Mouse (Mus musculus): Measurements from ENCODE around the gene Barhl2. TPM values are rescaled to one million over a fixed set of nuclear protein-coding genes. Genes with fewer than 3 reads are reported as not detected.

Gene Barhl2
- total RNA-seq, 1 experiment from 2014 or later, result not detected

DNA sequence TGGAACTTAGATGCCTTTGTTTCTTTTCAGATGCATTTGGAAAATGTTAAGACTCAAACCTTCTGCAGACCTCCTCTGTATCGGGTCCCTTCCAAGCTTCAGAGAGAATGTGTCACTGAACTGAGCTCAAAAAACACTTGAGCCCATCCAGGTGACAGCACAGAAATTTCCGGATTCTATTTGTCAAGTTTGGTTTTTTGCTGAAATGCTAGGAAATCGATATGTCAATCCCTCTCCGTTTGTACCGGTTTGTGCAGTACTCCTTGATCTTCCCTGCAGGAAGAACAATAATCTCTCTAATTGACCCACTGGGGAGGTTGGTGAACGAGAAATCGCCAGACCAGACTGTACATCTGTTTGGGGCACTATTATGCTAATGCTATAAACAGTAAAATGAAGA, 2.0 kb downstream of the Barhl2 start:
- ATAC-seq (replicated peaks; ENCODE audit: insufficient number of reproducible peaks, low FRiP score, low TSS enrichment, poor library complexity, severe bottlenecking), result no peak

DNA sequence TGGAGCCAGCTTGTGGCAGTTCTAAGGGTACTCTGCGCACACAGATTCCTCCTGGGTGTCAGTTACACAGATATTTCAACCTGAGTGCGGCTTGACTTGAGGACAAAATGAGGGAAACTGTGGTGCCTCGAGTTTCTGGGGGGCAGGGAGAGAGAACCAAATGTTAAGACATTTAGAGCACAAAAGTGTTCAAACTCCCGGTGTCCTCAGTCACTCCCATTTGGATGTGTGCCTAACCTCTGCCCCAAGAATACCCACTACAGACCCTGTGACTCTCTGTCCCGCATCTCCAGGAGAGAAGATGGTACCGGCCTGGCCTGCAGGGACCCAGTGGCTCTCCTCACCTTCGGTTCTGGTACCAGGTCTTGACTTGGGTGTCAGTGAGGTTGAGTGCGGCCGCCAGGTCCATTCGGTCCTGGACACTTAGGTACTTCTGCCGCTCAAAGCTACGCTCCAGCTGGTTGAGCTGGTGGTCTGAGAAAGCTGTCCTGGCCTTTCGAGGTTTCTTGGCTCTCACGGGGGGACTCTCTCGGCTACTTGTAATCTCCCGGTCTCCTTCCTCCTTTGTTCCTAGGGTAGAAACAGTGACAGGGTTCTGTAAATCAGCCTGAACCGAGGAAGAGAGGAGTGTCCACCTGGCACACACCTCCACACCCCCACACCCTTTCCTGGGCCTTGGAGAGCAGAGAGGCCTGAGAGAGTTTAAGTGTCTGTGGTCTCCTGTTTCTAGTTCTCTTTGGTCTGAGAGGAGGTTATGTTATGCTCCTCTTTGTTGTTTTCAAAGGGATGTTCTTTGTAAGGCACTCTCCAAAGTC, 2.7 kb downstream of the Barhl2 start:
- no peak for ATAC-seq (replicated peaks; ENCODE audit: insufficient number of reproducible peaks, low FRiP score, low TSS enrichment, poor library complexity, severe bottlenecking)

DNA sequence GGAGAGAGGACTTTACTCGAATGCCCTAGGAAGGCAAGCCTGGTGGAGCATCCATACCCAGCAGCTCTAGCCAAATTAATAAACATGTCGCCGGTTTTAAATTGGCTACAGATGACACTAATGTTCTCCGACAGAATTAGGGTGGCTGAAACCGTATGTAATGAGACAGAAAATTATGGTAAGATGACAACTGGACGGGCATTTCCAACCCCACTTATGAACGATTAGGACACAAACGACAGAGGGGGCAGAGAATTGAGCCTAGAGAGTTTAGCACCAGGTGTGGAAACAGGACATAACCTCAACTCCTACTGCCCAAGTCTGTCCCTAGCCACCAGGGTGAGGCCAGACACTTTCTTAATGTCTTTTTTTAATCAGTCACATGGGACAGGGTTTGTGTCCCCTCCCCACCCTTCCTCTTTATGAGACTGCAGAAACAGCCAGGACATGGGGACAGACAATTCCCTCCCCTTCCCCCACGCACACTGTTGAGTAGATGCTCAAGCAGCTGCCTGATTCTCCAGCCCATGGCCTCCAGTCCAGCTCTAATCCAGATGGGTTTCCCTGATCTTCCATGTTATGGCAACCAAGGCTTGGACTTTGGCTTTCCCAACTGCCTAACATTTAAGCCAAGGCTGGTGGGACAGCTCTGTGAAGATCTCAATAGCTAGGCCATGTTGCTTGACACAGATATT, 3.4 kb downstream of the Barhl2 start:
- no peak for ATAC-seq (replicated peaks; ENCODE audit: insufficient number of reproducible peaks, low FRiP score, low TSS enrichment, poor library complexity, severe bottlenecking)

DNA sequence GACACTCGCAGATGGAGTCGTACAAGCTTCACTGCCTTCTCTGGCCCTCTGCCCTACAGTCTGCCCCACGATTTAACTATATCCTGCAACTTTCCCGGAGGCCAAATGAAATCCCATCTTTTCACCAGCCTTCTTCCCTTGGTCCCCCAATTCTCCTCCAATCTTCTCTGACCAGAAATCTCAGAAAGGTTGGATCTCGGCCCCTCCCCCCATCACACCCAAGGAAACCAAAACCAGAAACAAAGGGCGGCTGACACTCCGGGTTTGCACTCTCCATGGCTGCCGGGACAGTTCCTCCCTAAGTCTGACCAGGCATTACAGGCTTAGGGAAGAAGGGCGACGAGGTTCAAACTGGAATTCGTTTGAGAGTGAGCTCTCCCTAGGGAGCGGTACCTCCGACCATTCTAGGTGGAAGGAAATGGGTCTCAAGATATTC, 4.1 kb downstream of the Barhl2 start:
- ATAC-seq (replicated peaks; ENCODE audit: insufficient number of reproducible peaks, low FRiP score, low TSS enrichment, poor library complexity, severe bottlenecking), result no peak

DNA sequence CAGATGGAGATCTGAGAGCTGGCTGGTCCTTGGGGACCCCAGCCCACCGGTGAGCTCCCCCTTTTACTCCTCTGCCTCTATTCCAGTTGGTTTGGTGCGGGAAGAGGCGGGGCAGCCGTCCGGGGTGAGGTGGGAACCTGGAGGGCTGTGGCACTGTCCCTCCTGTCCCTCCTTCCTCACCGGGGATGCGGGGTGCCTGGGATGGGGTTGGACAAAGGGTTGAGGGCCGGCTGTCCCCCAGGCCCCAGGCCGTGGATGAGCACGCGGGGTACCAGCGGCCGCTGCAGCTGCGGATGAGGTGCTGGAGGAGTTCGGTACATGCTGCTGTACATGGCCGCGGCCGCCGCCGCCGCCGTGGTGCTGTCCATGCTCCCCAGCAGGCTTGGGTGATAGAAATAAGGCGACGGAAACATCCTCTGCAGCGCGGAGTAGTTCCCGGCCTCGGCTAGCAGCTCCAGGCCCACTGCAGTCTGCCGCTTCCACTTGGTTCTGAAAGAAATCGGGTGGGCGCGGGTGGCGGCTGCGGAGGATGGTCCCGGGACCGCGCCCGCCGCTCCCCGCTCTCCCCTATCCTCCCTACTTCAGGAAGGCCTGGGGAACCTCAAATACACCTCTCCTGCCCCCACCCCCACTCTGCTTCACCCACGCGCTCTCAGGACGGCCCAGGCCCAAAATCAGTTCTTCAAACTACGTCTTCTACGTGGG, 4.6 kb downstream of the Barhl2 start:
- no peak for ATAC-seq (replicated peaks; ENCODE audit: insufficient number of reproducible peaks, low FRiP score, low TSS enrichment, poor library complexity, severe bottlenecking)

DNA sequence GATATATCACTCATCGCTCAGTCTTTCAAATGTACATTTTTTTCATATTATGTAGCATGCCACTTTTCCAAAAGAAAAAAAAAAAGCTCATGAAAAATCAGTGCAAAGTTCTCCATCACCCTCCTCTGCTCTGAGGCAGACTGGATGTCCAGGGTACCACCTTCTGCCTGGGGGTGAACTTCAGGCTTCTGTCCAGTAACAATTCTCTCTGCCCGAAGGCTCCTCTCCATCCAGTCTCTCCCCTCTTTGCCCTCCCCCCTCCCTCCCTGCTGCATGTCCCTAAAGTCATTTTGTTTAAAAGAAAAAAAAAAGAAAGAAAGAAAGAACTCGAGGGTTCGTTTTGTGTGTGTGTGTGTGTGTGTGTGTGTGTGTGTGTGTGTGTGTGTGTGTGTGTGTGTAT, 5.3 kb downstream of the Barhl2 start:
- ATAC-seq (replicated peaks; ENCODE audit: insufficient number of reproducible peaks, low FRiP score, low TSS enrichment, poor library complexity, severe bottlenecking), result no peak

DNA sequence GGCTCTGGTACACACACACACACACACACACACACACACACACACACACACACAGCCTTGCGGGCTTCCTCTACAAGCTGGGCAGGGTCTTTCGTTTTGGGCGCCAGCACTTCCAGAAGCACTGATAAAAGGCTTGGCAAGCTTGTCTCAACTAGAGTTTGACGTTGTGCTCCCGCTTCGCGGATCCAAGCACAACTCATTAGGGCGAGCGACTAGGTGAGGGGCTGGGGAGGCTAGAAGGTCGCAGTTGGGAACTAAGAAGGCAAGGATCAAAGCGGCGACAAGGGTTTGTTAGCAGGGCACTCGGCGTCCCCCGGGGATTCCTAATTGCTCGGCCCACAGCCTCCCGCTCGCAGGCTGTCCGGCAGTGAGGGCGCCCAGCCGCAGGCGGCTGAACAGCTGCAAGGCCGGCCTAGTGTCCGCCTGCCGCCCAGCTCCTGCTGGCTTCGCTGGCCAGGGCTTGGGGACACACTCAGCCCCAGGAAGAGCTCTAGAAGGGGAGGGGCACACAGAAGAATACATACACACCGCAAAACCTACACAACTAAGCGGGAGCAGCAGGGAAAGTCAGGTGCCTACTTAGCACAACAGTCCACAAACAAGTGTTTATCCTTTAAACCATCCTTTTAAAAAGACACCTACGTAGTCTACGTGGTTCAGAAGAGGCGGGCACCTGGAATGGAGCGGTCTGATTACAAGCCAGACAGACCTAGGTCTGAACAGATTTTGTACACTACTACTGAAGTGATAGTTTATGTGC, 6.1 kb downstream of the Barhl2 start:
- no peak for ATAC-seq (replicated peaks; ENCODE audit: insufficient number of reproducible peaks, low FRiP score, low TSS enrichment, poor library complexity, severe bottlenecking)

DNA sequence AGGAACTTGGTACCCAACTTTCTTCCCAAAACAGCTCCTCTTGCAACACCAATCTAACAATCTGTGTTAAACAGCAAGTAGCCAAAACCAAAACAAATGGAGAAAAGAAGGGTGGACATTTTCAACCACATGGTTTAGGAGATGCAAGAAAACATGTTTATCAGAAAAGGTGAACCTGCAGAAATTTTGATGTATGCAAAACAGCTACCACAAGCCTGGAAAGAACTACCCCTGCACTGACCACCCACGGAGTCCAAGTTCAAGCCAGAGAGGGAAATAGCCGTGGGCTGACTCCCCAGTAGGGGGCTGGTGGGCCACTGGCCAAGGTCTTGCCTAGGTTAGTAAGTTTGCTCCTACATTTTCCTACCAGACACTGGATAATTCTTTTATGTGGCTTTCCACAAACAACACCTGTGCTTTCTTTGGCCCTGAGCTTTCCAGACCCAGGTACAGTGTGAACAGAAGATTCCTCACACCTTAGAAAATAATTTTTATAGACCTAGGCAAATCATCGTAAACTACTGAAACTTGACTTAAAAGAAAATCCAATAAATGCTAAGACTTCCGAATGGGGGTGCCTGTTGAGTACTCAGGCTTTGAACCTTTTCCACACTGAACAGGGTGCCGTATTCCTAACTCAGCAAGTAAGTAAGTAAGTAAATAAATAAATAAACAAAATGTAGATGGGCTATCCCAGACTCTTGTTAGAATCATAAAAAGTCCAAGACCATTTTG, 7.4 kb downstream of the Barhl2 start:
- ATAC-seq (replicated peaks; ENCODE audit: insufficient number of reproducible peaks, low FRiP score, low TSS enrichment, poor library complexity, severe bottlenecking), result no peak

DNA sequence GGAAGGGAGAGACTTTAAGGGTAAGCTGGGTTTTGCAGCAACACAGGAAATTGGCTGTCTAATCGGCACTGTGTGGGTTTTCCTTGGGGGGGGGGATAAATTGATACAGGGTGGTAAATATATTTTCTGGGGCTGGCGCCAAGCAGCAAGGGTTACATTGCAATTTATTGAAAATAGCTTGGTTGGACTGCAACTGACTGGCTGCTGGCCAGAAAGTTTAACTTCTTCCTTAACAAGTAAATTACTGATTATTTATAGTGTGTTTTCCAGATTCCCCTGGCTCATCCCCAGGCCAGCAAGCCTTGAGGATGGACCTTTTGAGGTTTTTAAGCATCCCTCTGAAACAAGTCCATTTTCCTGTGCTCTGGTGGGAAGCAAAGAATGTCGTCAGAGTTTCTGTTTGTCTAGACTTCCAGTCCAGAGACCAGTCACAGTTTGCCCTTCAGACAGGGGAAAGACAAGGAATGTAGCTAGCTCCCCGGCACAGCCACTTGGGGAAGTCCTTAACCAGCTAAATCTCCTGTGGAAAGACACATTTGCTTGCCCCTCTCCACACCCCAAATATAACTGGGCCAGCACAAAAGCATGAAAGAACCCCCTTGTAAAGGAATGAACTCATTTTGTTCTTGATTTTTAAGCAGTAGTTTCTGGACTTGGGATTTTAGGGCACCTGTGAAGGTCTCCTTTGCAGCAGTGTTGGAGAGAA, 8.1 kb downstream of the Barhl2 start:
- no peak for ATAC-seq (replicated peaks; ENCODE audit: insufficient number of reproducible peaks, low FRiP score, low TSS enrichment, poor library complexity, severe bottlenecking)

DNA sequence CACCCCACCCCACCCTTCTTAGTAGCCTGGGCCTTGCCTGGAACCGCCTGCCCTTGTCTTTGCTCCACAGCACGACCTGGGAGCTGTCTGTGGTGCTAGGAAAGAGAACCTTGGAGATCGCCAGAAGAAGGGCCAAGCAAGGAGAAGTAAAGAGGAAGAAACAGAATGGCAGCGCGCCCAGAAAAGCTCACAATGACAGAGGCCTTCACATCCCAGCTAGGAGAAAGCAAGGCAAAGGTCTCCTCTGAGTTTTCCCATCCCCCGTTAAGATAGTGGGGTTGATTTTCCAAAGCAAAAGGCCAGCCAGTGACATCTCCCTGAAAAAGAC, 9.2 kb downstream of the Barhl2 start:
- ATAC-seq (replicated peaks; ENCODE audit: insufficient number of reproducible peaks, low FRiP score, low TSS enrichment, poor library complexity, severe bottlenecking), result no peak

DNA sequence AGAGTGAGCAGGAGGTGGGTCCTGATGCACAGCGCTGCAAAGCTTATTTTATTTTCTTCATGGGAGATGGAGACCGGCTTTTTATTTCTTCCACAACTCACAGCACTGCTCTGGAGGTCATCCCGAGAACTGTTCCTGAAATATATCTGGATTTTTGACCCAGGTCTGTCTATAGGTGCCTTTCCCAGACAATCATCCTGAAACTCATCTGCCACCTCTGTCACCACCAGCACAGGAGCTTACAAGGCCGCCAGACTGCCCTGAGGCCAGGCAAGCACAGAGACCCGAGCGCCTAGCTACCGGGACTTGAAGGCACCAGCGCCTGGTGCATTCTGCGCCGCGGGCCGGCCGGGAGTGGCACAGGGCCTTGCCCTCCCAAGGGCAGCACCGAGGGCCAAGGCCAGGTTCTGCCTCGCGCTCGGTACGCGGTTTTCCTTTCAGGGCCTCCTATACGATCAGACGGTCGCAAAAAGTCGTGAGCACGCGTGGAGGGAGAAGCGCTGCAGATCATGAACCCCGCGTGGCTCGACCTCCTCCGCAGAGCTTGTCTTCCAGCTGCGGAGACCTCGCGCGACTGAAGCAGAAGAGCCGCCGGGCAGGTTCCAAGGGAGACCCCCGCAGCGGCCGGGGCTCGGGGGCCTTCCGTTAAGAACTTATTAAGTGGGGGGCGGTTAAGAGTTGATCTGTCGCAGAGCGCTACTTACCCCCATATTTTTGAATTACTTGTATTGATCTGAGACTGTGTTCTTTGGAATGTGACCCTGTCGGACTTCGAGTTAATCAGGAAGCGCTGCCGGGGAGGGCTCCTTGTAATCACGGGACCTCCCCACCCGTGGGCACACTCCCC, 9.8 kb downstream of the Barhl2 start:
- ATAC-seq (replicated peaks; ENCODE audit: insufficient number of reproducible peaks, low FRiP score, low TSS enrichment, poor library complexity, severe bottlenecking), result no peak

DNA sequence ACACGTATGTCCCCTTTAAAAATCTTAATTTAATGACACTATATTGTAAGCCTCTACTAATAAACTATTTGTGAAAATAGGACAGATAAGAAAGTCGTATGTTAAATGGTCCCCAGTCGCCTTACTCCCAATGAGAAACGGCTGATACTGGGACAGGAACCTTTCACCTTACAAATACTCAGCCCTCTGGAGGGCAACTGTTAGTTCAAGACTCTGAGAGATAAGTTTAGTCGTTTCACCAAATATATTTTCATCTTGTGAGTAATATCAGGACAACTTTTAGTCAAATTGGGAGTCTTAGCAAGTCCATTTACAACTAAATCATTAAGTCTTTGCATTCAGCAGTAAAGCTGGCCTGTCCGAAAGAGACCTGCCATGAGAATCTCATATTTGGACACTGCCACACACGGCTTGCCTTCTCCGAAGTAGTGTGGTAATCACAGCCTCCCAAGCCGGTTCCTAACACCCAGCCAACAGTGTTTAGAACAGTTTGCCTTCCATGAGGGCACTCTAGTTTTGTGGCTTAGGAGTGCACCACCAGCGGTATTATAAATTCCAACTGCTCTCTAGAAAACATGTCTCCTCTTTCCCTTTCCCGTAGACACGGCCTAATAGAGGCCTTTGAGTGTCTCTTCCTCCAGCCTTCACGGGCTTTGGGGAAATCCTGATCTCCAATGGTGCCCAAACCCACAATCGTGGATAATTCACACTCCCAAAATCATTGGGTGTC, 10.7 kb downstream of the Barhl2 start:
- no peak for ATAC-seq (replicated peaks; ENCODE audit: insufficient number of reproducible peaks, low FRiP score, low TSS enrichment, poor library complexity, severe bottlenecking)

DNA sequence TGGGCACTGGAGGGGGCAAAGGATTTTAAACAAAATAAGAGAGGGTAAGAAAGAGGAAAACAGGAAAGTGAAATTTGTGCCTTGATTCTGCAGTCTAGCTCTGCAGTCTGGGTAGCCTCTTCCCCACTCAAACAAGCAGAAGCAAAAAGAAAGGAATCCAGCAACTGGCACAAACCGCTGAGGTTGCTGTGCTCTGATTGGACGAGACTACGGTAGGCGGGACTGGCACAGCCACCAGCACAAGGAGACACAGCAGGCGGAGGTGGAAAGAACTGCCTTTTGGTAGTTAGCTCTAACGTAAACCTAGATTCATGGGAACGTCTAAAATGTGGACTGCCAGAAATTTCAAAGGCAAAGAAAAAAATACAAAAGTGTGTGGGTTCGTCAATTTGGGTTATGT, 11.4 kb downstream of the Barhl2 start:
- no peak for ATAC-seq (replicated peaks; ENCODE audit: insufficient number of reproducible peaks, low FRiP score, low TSS enrichment, poor library complexity, severe bottlenecking)

DNA sequence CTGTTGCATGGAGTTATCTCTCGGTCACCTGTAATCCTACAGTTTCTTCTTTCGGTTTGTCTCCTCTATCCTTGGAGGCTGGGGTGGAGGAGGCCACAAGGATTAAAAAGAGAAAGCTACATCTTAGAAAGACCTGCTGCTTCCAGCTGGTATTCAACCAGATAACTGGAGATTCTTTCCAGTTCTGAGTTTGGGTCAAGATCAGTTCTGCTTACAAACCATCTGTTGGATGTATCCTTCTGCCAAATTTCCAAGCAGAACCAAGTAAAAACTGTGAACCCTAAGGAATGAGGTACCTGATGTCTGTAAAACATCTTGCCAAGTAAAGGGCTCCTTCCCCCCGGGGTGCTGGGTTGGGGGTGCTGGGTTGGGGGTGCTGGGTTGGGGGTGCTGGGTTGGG, 12.3 kb downstream of the Barhl2 start:
- ATAC-seq (replicated peaks; ENCODE audit: insufficient number of reproducible peaks, low FRiP score, low TSS enrichment, poor library complexity, severe bottlenecking), result no peak

DNA sequence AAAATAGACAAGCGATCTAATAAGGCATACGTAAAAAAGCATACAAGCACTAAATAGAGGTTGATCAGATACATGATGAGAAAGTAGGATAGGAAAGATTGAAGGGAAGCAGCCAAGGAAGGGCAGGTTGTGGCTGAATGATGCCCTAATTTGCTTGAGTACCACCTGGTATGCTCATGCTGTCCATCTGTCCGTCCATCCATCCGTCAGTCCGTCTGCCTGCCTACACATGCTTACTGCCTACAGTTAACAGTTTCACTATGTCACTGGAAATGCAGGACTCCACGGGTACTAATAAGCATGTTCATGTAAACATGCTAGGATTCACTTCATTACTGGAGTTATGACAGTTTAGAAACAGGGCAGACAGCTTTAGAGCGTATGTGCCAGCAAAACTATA, 19.1 kb downstream of the Barhl2 start:
- ATAC-seq (replicated peaks; ENCODE audit: insufficient number of reproducible peaks, low FRiP score, low TSS enrichment, poor library complexity, severe bottlenecking), result no peak

DNA sequence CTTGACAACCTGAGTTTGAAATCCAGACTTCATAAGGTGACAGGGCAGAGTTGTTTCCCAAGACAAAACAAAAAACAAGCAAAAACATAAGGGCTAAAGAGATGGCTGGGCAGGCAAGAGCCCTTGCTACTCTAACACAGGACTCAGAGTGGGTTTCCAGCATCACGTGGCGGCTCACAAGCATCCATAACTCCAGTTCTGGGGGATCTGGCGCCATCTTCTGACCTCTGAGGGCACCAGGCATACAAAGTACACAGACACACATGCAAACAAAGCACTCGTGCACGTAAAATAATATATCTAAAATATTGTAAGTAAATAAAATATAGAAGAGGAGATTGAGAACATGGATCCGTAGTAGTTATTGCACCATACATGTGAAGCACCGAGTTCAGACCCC, 31.9 kb downstream of the Barhl2 start:
- ATAC-seq (replicated peaks; ENCODE audit: insufficient number of reproducible peaks, low FRiP score, low TSS enrichment, poor library complexity, severe bottlenecking), result no peak

DNA sequence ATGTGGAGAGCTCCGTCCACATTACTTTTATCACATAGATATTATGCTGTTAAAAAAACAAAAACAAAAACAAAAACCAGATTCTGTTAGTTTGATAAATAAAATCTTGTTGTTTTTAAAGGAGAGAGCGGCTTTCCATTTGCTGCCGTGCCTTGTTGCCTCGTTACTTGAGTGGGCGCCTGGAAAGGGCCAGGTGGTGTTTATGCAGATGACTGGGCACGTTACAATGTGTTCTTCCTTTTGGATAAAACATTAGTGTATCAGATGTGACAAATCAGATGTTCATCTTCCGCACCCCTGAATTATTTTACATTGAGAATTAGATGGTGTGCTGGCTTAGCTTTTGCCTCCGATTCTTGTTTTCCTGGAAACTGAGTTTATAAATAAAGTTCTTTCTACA, 37.1 kb downstream of the Barhl2 start:
- no peak for ATAC-seq (replicated peaks; ENCODE audit: insufficient number of reproducible peaks, low FRiP score, low TSS enrichment, poor library complexity, severe bottlenecking)
